Mouse (Mus musculus) limb, embryonic 11.5 days (tissue): ENCODE measurements around the gene Sipa1l3. TPM values are rescaled to one million over a fixed set of nuclear protein-coding genes. Genes with fewer than 3 reads are reported as not detected.

Source experiments
- ATAC-seq: fragments of 200-750 bp; cut with Nextera tagmentation; 2 replicates; pipeline ENCODE4 v1.8.0; 2017; ENCODE audit warnings: low read depth; ENCODE audit not compliant: insufficient number of reproducible peaks, low FRiP score, low TSS enrichment
- DNase-seq: peaks from one replicate; pipeline ENCODE4 v3.0.0-alpha.2; 2015; ENCODE audit warnings: low spot score
- H3K27ac ChIP-seq: fragments of 300-500 bp; sonication (generic); replicated peaks from 2 replicates; pipeline ENCODE4 v1.5.1; 2014; ENCODE audit warnings: low read depth, mild to moderate bottlenecking, low read length
- H3K27me3 ChIP-seq: fragments of 300-500 bp; sonication (generic); 2 replicates; pipeline ENCODE4 v1.6.1; 2014; ENCODE audit warnings: mild to moderate bottlenecking, low read length, mixed read lengths; ENCODE audit not compliant: control insufficient read depth, insufficient read depth
- H3K36me3 ChIP-seq: fragments of 300-500 bp; sonication (generic); 2 replicates; pipeline ENCODE4 v1.6.1; 2014; ENCODE audit warnings: mild to moderate bottlenecking, low read length, moderate library complexity, mixed read lengths; ENCODE audit not compliant: control insufficient read depth, insufficient read depth
- H3K4me1 ChIP-seq: fragments of 300-500 bp; sonication (generic); 2 replicates; pipeline ENCODE4 v1.6.1; 2014; ENCODE audit warnings: low read length, mixed read lengths; ENCODE audit not compliant: control insufficient read depth, insufficient read depth
- H3K4me2 ChIP-seq: fragments of 300-500 bp; sonication (generic); 2 replicates; pipeline ENCODE4 v1.6.1; 2014; ENCODE audit warnings: low read depth, mild to moderate bottlenecking, moderate library complexity; ENCODE audit not compliant: severe bottlenecking
- H3K4me3 ChIP-seq: fragments of 300-500 bp; sonication (generic); 2 replicates; pipeline ENCODE4 v1.5.1; 2014; ENCODE audit warnings: low read depth, low read length
- H3K9ac ChIP-seq: fragments of 300-500 bp; sonication (generic); 2 replicates; pipeline ENCODE4 v1.6.1; 2014; ENCODE audit warnings: mild to moderate bottlenecking, low read length
- H3K9me3 ChIP-seq: fragments of 300-500 bp; sonication (generic); 2 replicates; pipeline ENCODE4 v1.6.1; 2016; ENCODE audit warnings: low read length; ENCODE audit not compliant: control insufficient read depth
- WGBS: fragments of 180-500 bp; shearing (Covaris S2); extraction: QIAGEN DNeasy Blood & Tissue Kit; methylation state at CpG from one replicate; pipeline ENCODE4 v1.1.7; 2014; 5-methylcytosine and 5-hydroxymethylcytosine counted together
- polyA plus RNA-seq: library from polyadenylated mRNA; unstranded; fragments of >200 nt; fragmentation: Nextera tagmentation; extraction: Ambion mirVana; gene quantifications from 2 replicates; pipeline ENCODE4 v1.2.1, GENCODE M21; 2014

The Sipa1l3 gene
- polyA plus RNA-seq, 1 experiment from 2014 or later: 12.1 TPM

DNA sequence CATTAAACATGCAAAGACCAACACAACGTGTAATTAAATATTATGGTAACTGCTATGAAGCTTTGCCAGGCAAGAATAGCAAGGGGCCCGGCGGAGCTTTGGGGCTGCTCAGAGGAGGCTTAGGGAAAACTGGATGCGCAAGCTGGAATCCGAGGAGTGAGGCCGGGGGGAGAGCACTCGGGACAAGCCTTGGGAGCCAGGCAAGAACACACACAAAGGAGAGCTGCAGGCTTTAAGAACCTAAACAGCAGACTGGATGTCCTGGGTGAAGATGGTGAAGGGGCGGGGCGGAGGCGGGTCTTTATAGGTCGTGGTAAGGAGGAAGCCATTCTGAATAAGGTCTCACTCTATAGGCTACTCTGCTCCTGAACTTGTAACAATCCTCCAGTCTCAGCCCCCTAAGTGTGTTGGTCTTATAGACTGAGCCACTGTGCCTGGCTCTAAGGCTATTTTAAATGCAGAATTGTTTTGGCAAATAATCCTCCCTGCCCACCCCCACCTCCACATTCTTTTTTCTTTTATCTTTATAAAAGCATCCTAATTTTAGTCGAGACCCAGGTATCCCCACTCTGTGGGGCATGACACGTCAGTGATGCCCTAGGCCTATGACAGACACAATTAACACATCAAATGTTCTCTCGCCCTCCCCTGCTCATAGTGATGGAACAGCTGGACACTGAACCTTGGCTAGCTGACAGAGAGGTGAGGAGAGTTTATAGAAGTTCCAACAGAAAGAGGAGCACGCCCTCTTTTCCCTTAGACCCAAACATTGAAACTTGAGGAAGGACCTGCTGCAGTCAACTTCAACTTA lies 36.9 kb downstream of the Sipa1l3 start:
- no peaks in the 10 kb centered on the region for H3K36me3 ChIP-seq
- peak overlapping the region; percentile 24 for H3K4me2 ChIP-seq
- H3K27me3 ChIP-seq: no peaks in the 10 kb centered on the region
- H3K4me3 ChIP-seq: no peak overlapping the region
- peak overlapping the region; percentile 22; the same call in 1 of the 2 replicates for H3K9ac ChIP-seq
- DNase-seq: peak; percentile 67
- ATAC-seq: peak; percentile 64; the same call in 1 of the 2 replicates
- peaks cover 41% of the 10 kb centered on the region for H3K4me1 ChIP-seq
- peak overlapping the region; percentile 76 for H3K27ac ChIP-seq
- WGBS: 36% methylated on average over 15 of the region's 15 CpGs
- no peaks in the 10 kb centered on the region for H3K9me3 ChIP-seq

DNA sequence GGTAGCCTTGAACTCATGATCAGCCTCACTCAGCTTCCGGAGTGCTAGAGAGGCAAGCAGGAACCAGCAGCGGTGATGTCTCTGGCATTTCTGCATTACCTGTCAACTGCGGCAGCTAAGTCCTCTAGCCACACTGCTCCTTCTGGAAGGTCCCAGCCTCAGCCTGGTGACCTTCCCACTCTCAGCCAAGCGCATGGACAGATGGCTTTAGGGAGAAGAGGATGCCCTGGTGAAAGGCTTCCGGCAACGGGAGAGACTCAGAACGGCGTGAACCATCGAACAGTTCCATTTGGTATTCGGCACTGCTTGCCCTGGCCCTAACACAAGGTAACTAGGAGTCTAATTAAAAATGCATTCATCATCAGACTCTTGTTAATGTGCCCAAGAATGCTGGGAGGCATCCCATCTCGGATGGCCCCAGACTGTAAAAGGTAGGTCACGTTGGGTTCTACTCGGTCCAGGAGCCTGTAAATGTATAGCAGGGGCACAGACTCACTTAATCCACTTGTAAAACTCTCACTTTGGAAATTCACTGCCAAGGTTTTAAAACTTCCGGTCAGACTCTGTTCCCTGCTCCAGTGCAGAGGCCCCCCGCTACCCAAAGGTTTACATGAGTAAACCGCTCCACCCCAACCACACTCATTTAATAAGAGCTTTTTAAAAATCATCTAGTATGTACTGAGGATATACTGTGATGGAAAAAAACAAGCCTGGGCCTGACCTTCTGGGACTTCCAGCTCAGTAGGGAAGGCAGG lies 37.7 kb downstream of the Sipa1l3 start:
- H3K27ac ChIP-seq: peak overlapping the region; percentile 76
- peak overlapping the region; percentile 24 for H3K4me2 ChIP-seq
- peaks cover 2% of the 10 kb centered on the region; the same call in 1 of the 2 replicates for H3K9me3 ChIP-seq
- no peaks in the 10 kb centered on the region for H3K36me3 ChIP-seq
- 0 out of 2 replicates have a peak, but pooled peaks have one; percentile 17 for ATAC-seq
- H3K9ac ChIP-seq: peak overlapping the region; percentile 22; the same call in 1 of the 2 replicates
- peaks cover 41% of the 10 kb centered on the region for H3K4me1 ChIP-seq
- DNase-seq: no peak
- no peak overlapping the region for H3K4me3 ChIP-seq
- H3K27me3 ChIP-seq: no peaks in the 10 kb centered on the region
- 50% methylated on average over 16 of the region's 16 CpGs for WGBS

GRCm38 (mm10) chr7:29480183-29480582 lies 38.3 kb downstream of the Sipa1l3 start:
- WGBS: 67% methylated on average over 4 of the region's 4 CpGs
- no peak overlapping the region for H3K4me2 ChIP-seq
- DNase-seq (no peak), ATAC-seq (no peak)
- peak overlapping the region; percentile 70 for H3K27ac ChIP-seq
- no peak overlapping the region for H3K4me3 ChIP-seq
- H3K9ac ChIP-seq: no peak overlapping the region
- H3K4me1 ChIP-seq: peaks cover 41% of the 10 kb centered on the region
- no peaks in the 10 kb centered on the region for H3K27me3 ChIP-seq
- H3K9me3 ChIP-seq: peaks cover 2% of the 10 kb centered on the region; the same call in 1 of the 2 replicates
- H3K36me3 ChIP-seq: no peaks in the 10 kb centered on the region

DNA sequence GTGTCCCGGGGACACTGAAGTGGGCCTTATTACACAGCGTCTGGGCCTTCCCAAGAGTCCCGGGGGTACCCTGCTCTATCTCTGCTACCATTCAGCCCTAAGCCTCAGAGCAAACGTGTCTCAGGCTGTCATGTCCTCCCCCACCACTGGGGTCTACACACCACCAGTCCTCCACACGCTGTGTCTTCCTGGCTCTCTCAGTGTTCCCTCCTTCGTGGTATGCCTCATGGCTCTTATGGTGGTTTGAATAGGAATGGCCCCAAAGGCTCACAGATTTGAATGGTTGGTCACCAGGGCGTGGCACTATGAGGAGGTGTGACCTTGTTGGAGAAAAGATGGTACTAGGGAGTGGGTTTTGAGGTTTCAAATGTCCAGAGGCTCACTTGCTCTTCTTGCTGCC lies 43.4 kb downstream of the Sipa1l3 start:
- H3K4me2 ChIP-seq: no peak overlapping the region
- no peaks in the 10 kb centered on the region for H3K36me3 ChIP-seq
- DNase-seq: no peak
- no peak overlapping the region for H3K9ac ChIP-seq
- peaks cover 2% of the 10 kb centered on the region; the same call in 1 of the 2 replicates for H3K9me3 ChIP-seq
- no peak overlapping the region for H3K27ac ChIP-seq
- H3K4me1 ChIP-seq: peaks cover 10% of the 10 kb centered on the region; the same call in 1 of the 2 replicates
- no peaks in the 10 kb centered on the region for H3K27me3 ChIP-seq
- WGBS: 91% methylated on average over 7 of the region's 7 CpGs
- no peak overlapping the region for H3K4me3 ChIP-seq
- ATAC-seq: no peak

DNA sequence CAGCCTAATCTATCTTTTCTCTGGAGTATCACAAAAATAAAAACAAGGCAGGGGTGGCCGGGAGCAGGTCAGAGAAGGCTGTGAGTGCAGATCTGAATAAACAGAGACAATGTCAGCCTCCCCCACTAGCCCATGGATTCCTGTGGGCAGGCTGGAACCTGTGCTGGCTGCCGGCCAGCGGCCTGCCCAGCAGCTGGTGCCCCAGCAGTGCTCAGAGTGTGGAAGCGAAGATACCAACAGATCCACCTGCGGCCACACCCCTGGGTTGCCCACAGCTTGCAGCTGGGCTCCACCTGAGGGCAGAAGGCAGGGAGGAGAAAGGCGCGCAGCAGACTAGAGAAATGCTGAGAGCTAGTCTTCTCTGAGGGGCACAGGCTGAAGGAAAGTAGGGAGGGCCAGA lies 47.1 kb downstream of the Sipa1l3 start:
- no peak overlapping the region for H3K4me3 ChIP-seq

DNA sequence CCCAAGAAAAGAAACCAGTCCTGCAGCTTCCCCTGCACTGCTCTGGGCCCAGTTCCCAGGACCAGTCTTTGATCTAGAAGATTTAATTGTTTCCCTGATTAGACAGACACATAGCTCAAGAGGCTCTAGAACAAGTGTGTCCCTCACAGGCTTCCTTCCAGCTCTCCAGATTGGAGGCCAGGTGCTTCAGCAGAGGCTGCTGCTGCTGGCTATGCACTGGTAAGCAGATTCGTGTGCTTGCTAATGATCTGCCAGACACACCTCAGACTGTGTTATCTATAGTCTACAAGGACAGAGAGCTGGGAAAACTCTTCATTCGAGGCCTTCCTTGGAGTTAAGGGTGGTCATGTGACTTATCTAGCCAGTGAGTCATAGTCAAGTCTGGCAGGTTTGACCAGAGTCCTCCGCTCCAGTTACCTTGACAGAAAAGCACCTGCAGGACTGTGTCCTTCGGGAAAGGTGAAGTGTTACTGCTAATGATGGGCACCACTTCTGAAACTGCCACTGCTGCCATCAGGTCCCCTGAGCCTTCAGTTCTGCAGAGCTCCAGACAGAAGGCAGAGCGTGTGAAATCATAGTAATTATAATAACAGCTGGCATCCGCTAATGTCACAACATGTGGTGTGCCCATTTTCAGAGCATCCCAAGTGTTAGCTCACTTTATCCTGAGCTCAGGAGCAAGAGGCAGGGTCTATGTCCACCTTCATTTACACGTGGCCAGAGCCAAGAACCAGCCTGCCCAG lies 48.7 kb downstream of the Sipa1l3 start:
- Histone ChIP-seq H3K4me3 (no peak overlapping the region), H3K27me3 (no peaks in the 10 kb centered on the region), H3K4me1 (0 out of 2 replicates have a peak, but pooled peaks cover 3% of the 10 kb centered on the region), H3K27ac (no peak overlapping the region), H3K9ac (no peak overlapping the region), H3K36me3 (no peaks in the 10 kb centered on the region), H3K4me2 (no peak overlapping the region), H3K9me3 (no peaks in the 10 kb centered on the region)
- 73% methylated on average over 7 of the region's 7 CpGs for WGBS
- DNase-seq: no peak
- ATAC-seq: no peak

More for the DNA sequence above, 47.1 kb downstream of the Sipa1l3 start:
- no peak for DNase-seq
- Histone ChIP-seq H3K4me1 (0 out of 2 replicates have a peak, but pooled peaks cover 3% of the 10 kb centered on the region), H3K4me2 (no peak overlapping the region), H3K27me3 (no peaks in the 10 kb centered on the region), H3K9ac (no peak overlapping the region), H3K9me3 (peaks cover 2% of the 10 kb centered on the region; the same call in 1 of the 2 replicates), H3K36me3 (no peaks in the 10 kb centered on the region), H3K27ac (no peak overlapping the region)
- WGBS: 80% methylated on average over 7 of the region's 7 CpGs
- no peak for ATAC-seq

GRCm38 (mm10) chr7:29468593-29468992 lies 49.8 kb downstream of the Sipa1l3 start:
- H3K36me3 ChIP-seq: no peaks in the 10 kb centered on the region
- H3K27ac ChIP-seq: no peak overlapping the region
- no peaks in the 10 kb centered on the region for H3K27me3 ChIP-seq
- H3K9me3 ChIP-seq: no peaks in the 10 kb centered on the region
- ATAC-seq (no peak), DNase-seq (no peak)
- WGBS: 92% methylated on average over 5 of the region's 5 CpGs
- no peak overlapping the region for H3K9ac ChIP-seq
- H3K4me2 ChIP-seq: no peak overlapping the region
- no peak overlapping the region for H3K4me3 ChIP-seq
- 0 out of 2 replicates have a peak, but pooled peaks cover 3% of the 10 kb centered on the region for H3K4me1 ChIP-seq

- no peaks in the 10 kb centered on the region; the same call in 1 of the 2 replicates for H3K36me3 ChIP-seq
- WGBS: 78% methylated on average over 10 of the region's 10 CpGs
- H3K27me3 ChIP-seq: no peaks in the 10 kb centered on the region
These were observed 51.9 kb downstream of the Sipa1l3 start for GRCm38 (mm10) chr7:29466585-29466984.

More at GRCm38 (mm10) chr7:29466585-29466984, 51.9 kb downstream of the Sipa1l3 start:
- ATAC-seq: no peak
- H3K27ac ChIP-seq: no peak overlapping the region
- no peak overlapping the region for H3K4me3 ChIP-seq
- no peaks in the 10 kb centered on the region for H3K9me3 ChIP-seq
- H3K9ac ChIP-seq: no peak overlapping the region
- no peak for DNase-seq
- no peak overlapping the region for H3K4me2 ChIP-seq
- H3K4me1 ChIP-seq: peaks cover 2% of the 10 kb centered on the region; the same call in 1 of the 2 replicates
